Comparison of ENCODE assay signal across 15 mouse cellular contexts in the genomic region with DNA sequence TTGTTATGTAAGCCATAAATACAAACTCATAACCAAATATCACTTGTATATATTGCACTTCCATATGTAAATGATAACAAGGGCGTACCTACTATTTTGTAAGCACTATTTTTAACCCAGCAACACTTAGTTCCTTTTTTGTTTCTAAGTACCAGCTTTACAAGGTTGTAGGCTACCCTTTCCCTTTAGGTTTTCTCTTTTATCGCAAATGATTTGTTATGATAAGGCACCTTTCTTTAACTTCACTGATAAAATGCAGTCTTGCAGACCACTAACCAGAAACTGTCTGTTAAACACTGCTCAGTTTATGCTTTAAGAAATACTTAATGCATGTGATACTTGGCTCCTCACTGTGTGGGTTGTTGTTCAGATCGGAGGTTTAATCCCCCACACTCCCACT.
"Had no signal": no experiment of that assay in that cellular context is flagged by ENCODE, and none has a peak within 500 bp of the region (broad histone marks: within the 10 kb centered on the region; RNA-seq: fewer than 3 reads in every experiment).

No protein-coding gene starts in this region.

- H3K36me3 ChIP-seq: neural tube, embryonic 13.5 days; neural tube, embryonic 15.5 days; stomach, embryonic 15.5 days had no signal

- H3K9me3 ChIP-seq: stomach, embryonic 15.5 days had no signal

- H3K27ac ChIP-seq: neural tube, embryonic 13.5 days; neural tube, embryonic 15.5 days; stomach, embryonic 15.5 days; stomach, postnatal 0 days had no signal

- DNase-seq: retina, postnatal 1 day; right cerebral cortex, adult 18-20 months; right cerebral cortex, postnatal 14 days; right cerebral cortex, postnatal 25 days; right cerebral cortex, postnatal 4 days; spleen, adult 18-20 months; thymus, adult 2 months; thymus, postnatal 14 days; thymus, postnatal 25 days; thymus, postnatal 36 days; thymus, postnatal 4 days had no signal

- H3K4me1 ChIP-seq: neural tube, embryonic 13.5 days; neural tube, embryonic 15.5 days; stomach, embryonic 15.5 days had no signal

- H3K27me3 ChIP-seq: neural tube, embryonic 13.5 days; neural tube, embryonic 15.5 days; stomach, embryonic 15.5 days had no signal

- H3K9ac ChIP-seq: neural tube, embryonic 13.5 days; neural tube, embryonic 15.5 days; stomach, embryonic 15.5 days had no signal

- H3K4me3 ChIP-seq: neural tube, embryonic 13.5 days; neural tube, embryonic 15.5 days; stomach, embryonic 15.5 days had no signal
